Mouse (Mus musculus): Measurements from ENCODE around the gene Eif2ak2. TPM values are rescaled to one million over a fixed set of nuclear protein-coding genes. Genes with fewer than 3 reads are reported as not detected.

Eif2ak2 gene
- total and polyA plus RNA-seq, 3 experiments: 1.4 to 24.3 (median 24.0) TPM

- peak; percentile 99 for DNase-seq
These were observed 47.2 kb downstream of the Eif2ak2 start, which contains the start of the genes Heatr5b and Gpatch11 for GRCm38 (mm10) chr17:78834856-78835835. Gene Heatr5b (minus strand): TSS chr17:78835364. Gene Gpatch11 (plus strand): TSS chr17:78835567.

GRCm38 (mm10) chr17:78824346-78824745, 58.0 kb downstream of the Eif2ak2 start:
- DNase-seq: no peak

DNA sequence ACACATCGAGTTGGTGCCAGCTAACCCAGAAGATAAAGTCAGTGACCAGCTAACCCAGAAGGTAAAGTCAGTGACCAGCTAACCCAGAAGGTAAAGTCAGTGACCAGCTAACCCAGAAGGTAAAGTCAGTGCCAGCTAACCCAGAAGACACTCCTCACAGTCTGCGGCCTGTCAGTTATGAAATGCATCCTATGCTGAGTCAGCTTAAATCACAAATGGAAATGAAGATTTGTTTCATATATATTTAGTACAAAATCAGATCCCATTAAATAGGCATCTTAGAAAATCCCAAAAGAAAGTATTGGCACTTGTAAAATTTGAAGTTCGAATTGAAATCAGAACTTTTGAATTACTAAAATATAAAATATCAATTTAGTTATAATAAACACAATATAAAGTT, 72.8 kb downstream of the Eif2ak2 start:
- DNase-seq: no peak

GRCm38 (mm10) chr17:78809019-78809418, 73.4 kb downstream of the Eif2ak2 start:
- DNase-seq: no peak

Other genes starting within 250 kb of the Eif2ak2 start
- gene Strn, start 145.4 kb downstream of the Eif2ak2 start, total RNA-seq (2021): 10 to 100 TPM; 19.8 to 23.5 TPM
- gene Strn, start 145.4 kb downstream of the Eif2ak2 start, polyA plus RNA-seq (2012; rRNA removed): 3.1 and 3.6 TPM in 2 replicates
- 10 to 100 TPM; 34.7 to 40.5 TPM for gene Heatr5b, start 47.2 kb downstream of the Eif2ak2 start, total RNA-seq (2021)
- gene Heatr5b, start 47.2 kb downstream of the Eif2ak2 start, polyA plus RNA-seq (2012; rRNA removed): 14.1 and 16.9 TPM in 2 replicates
- gene Gpatch11, start 47.0 kb downstream of the Eif2ak2 start, total RNA-seq (2021): 10 to 100 TPM; 26.6 to 32.3 TPM
- 4.9 and 5.7 TPM in 2 replicates for gene Gpatch11, start 47.0 kb downstream of the Eif2ak2 start, polyA plus RNA-seq (2012; rRNA removed)
- gene Sult6b1, start 24.4 kb upstream of the Eif2ak2 start, total RNA-seq (2021): under 1 TPM in 1 of 2 experiments, not detected in 1; 0.52 TPM
- not detected in 2 replicates for gene Sult6b1, start 24.4 kb upstream of the Eif2ak2 start, polyA plus RNA-seq (2012; rRNA removed)
- 10 to 100 TPM; 34.7 to 40.5 TPM for gene Cebpzos, start 33.9 kb upstream of the Eif2ak2 start, total RNA-seq (2021)
- gene Cebpzos, start 33.9 kb upstream of the Eif2ak2 start, polyA plus RNA-seq (2012; rRNA removed): 6.3 and 6.6 TPM in 2 replicates
- gene Cebpz, start 54.5 kb upstream of the Eif2ak2 start, total RNA-seq (2021): 10 to 100 TPM; 42.6 to 50.5 TPM
- gene Cebpz, start 54.5 kb upstream of the Eif2ak2 start, polyA plus RNA-seq (2012; rRNA removed): 0.89 and 3.0 TPM in 2 replicates
- 10 to 100 TPM; 38.5 to 50.3 TPM for gene Ndufaf7, start 54.6 kb upstream of the Eif2ak2 start, total RNA-seq (2021)
- 3.1 and 4.6 TPM in 2 replicates for gene Ndufaf7, start 54.6 kb upstream of the Eif2ak2 start, polyA plus RNA-seq (2012; rRNA removed)
- 10 to 100 TPM; 22.7 to 24.8 TPM for gene Prkd3, start 138.2 kb upstream of the Eif2ak2 start, total RNA-seq (2021)
- 2.9 and 3.4 TPM in 2 replicates for gene Prkd3, start 138.2 kb upstream of the Eif2ak2 start, polyA plus RNA-seq (2012; rRNA removed)
- gene Qpct, start 169.3 kb upstream of the Eif2ak2 start, total RNA-seq (2021): 1 to 10 TPM; 6.4 to 8.2 TPM
- 1.5 and 1.8 TPM in 2 replicates for gene Qpct, start 169.3 kb upstream of the Eif2ak2 start, polyA plus RNA-seq (2012; rRNA removed)

All from adrenal gland, adult 2 months (tissue).